Mouse (Mus musculus) adrenal gland, postnatal 10 days (tissue): ENCODE results near the gene Dnal4. TPM values are rescaled to one million over a fixed set of nuclear protein-coding genes. Genes with fewer than 3 reads are reported as not detected.

Experiments used
- DNase-seq: peaks from one replicate; pipeline ENCODE4 v3.0.0; 2021; ENCODE audit warnings: mixed read lengths
- total RNA-seq, 2 experiments: library from RNA; stranded (reverse); gene quantifications; 2 replicates each; pipeline ENCODE4 v1.2.3; 2021

Dnal4 gene
- total RNA-seq, 2 experiments from 2014 or later, result 16.1 to 19.5 TPM

GRCm38 (mm10) chr15:79800701-79801100, 23.1 kb upstream of the Dnal4 start:
- no peak for DNase-seq

- no peak for DNase-seq
Observed at GRCm38 (mm10) chr15:79798591-79798990, 20.9 kb upstream of the Dnal4 start.

- DNase-seq, result no peak
Observed at GRCm38 (mm10) chr15:79797680-79798079, 20.0 kb upstream of the Dnal4 start.

- DNase-seq, result no peak
Observed at GRCm38 (mm10) chr15:79797096-79797495, 19.4 kb upstream of the Dnal4 start.

GRCm38 (mm10) chr15:79796256-79796655, 18.6 kb upstream of the Dnal4 start:
- no peak for DNase-seq

GRCm38 (mm10) chr15:79794173-79794572, 16.5 kb upstream of the Dnal4 start:
- DNase-seq, result no peak

GRCm38 (mm10) chr15:79793076-79793475, 15.4 kb upstream of the Dnal4 start:
- DNase-seq, result no peak

GRCm38 (mm10) chr15:79792455-79792854, 14.8 kb upstream of the Dnal4 start:
- DNase-seq, result peak; percentile 22

- peak; percentile 85 for DNase-seq
Observed at GRCm38 (mm10) chr15:79791502-79791901, 13.9 kb upstream of the Dnal4 start.

- DNase-seq, result no peak
Observed at GRCm38 (mm10) chr15:79790905-79791304, 13.3 kb upstream of the Dnal4 start.

GRCm38 (mm10) chr15:79790111-79790510, 12.5 kb upstream of the Dnal4 start:
- no peak for DNase-seq

- DNase-seq, result no peak
Observed at GRCm38 (mm10) chr15:79787815-79788214, 10.2 kb upstream of the Dnal4 start.

GRCm38 (mm10) chr15:79785056-79785455, 7.4 kb upstream of the Dnal4 start:
- DNase-seq, result no peak

- no peak for DNase-seq
Observed at GRCm38 (mm10) chr15:79775662-79776061, 2.0 kb downstream of the Dnal4 start.

- DNase-seq, result peak; percentile 96
Observed at GRCm38 (mm10) chr15:79774117-79775027, 3.3 kb downstream of the Dnal4 start.

GRCm38 (mm10) chr15:79770629-79771240, 6.9 kb downstream of the Dnal4 start:
- DNase-seq, result no peak

- DNase-seq, result no peak
Observed at GRCm38 (mm10) chr15:79768302-79768701, 9.3 kb downstream of the Dnal4 start.

- no peak for DNase-seq
Observed at GRCm38 (mm10) chr15:79767327-79767961, 10.2 kb downstream of the Dnal4 start.

GRCm38 (mm10) chr15:79766586-79767071, 11.0 kb downstream of the Dnal4 start:
- no peak for DNase-seq

- DNase-seq, result no peak
Observed at GRCm38 (mm10) chr15:79766168-79766567, 11.5 kb downstream of the Dnal4 start.

- DNase-seq, result peak; percentile 72
Observed at GRCm38 (mm10) chr15:79765361-79765760, 12.3 kb downstream of the Dnal4 start.

- peak; percentile 39 for DNase-seq
Observed at GRCm38 (mm10) chr15:79764539-79765267, 12.9 kb downstream of the Dnal4 start.
